Mouse (Mus musculus): ENCODE measurements around the gene Vps13a. TPM values are rescaled to one million over a fixed set of nuclear protein-coding genes. Genes with fewer than 3 reads are reported as not detected.

The Vps13a gene
- polyA plus RNA-seq, 1 experiment from 2014 or later = 8.7 TPM

- Histone ChIP-seq H3K27ac (ENCODE audit: low read length) (no peak overlapping the region), H3K9me3 (replicated peaks; ENCODE audit: control insufficient read depth, low read length, poor library complexity, severe bottlenecking) (no peaks in the 10 kb centered on the region), H3K36me3 (ENCODE audit: control insufficient read depth, insufficient read depth, low read length) (no peaks in the 10 kb centered on the region), H3K4me1 (ENCODE audit: control insufficient read depth, insufficient read depth, low read length) (no peaks in the 10 kb centered on the region), H3K4me3 (ENCODE audit: low read depth, low read length) (no peak overlapping the region), H3K4me2 (ENCODE audit: low read length) (no peak overlapping the region), H3K9ac (ENCODE audit: low read depth, low read length) (no peak overlapping the region), H3K27me3 (ENCODE audit: control insufficient read depth, insufficient read depth, low read depth, low read length) (no peaks in the 10 kb centered on the region)
- 94% methylated on average over 6 of the region's 6 CpGs for WGBS
- no peak for ATAC-seq
These were observed 173.1 kb downstream of the Vps13a start for GRCm38 (mm10) chr19:16607634-16608033.

GRCm38 (mm10) chr19:16602026-16602425, 178.7 kb downstream of the Vps13a start:
- Histone ChIP-seq H3K4me3 (ENCODE audit: low read depth, low read length) (no peak overlapping the region), H3K4me1 (ENCODE audit: control insufficient read depth, insufficient read depth, low read length) (peaks cover 5% of the 10 kb centered on the region; the same call in 1 of the 2 replicates), H3K27ac (ENCODE audit: low read length) (no peak overlapping the region), H3K36me3 (ENCODE audit: control insufficient read depth, insufficient read depth, low read length) (no peaks in the 10 kb centered on the region), H3K27me3 (ENCODE audit: control insufficient read depth, insufficient read depth, low read depth, low read length) (no peaks in the 10 kb centered on the region), H3K9ac (ENCODE audit: low read depth, low read length) (no peak overlapping the region), H3K9me3 (replicated peaks; ENCODE audit: control insufficient read depth, low read length, poor library complexity, severe bottlenecking) (no peaks in the 10 kb centered on the region), H3K4me2 (ENCODE audit: low read length) (no peak overlapping the region)
- 84% methylated on average over 8 of the region's 8 CpGs for WGBS
- ATAC-seq = no peak

- Histone ChIP-seq H3K9ac (ENCODE audit: low read depth, low read length) (no peak overlapping the region), H3K4me1 (ENCODE audit: control insufficient read depth, insufficient read depth, low read length) (peaks cover 5% of the 10 kb centered on the region; the same call in 1 of the 2 replicates), H3K36me3 (ENCODE audit: control insufficient read depth, insufficient read depth, low read length) (no peaks in the 10 kb centered on the region), H3K4me3 (ENCODE audit: low read depth, low read length) (no peak overlapping the region), H3K27me3 (ENCODE audit: control insufficient read depth, insufficient read depth, low read depth, low read length) (no peaks in the 10 kb centered on the region), H3K9me3 (replicated peaks; ENCODE audit: control insufficient read depth, low read length, poor library complexity, severe bottlenecking) (no peaks in the 10 kb centered on the region), H3K4me2 (ENCODE audit: low read length) (peak overlapping the region; percentile 32), H3K27ac (ENCODE audit: low read length) (no peak overlapping the region)
- peak; percentile 82 for ATAC-seq
- 12% methylated on average over 9 of the region's 9 CpGs for WGBS
These were observed 181.3 kb downstream of the Vps13a start for GRCm38 (mm10) chr19:16599298-16599970.

GRCm38 (mm10) chr19:16598653-16599297, 182.0 kb downstream of the Vps13a start:
- ATAC-seq = peak; percentile 63
- peak overlapping the region; percentile 32 for H3K4me2 ChIP-seq (ENCODE audit: low read length)
- peaks cover 5% of the 10 kb centered on the region; the same call in 1 of the 2 replicates for H3K4me1 ChIP-seq (ENCODE audit: control insufficient read depth, insufficient read depth, low read length)
- no peak overlapping the region for H3K27ac ChIP-seq (ENCODE audit: low read length)
- H3K9ac ChIP-seq (ENCODE audit: low read depth, low read length) = no peak overlapping the region
- H3K4me3 ChIP-seq (ENCODE audit: low read depth, low read length) = no peak overlapping the region
- H3K27me3 ChIP-seq (ENCODE audit: control insufficient read depth, insufficient read depth, low read depth, low read length) = no peaks in the 10 kb centered on the region
- 52% methylated on average over 11 of the region's 11 CpGs for WGBS
- no peaks in the 10 kb centered on the region for H3K36me3 ChIP-seq (ENCODE audit: control insufficient read depth, insufficient read depth, low read length)
- H3K9me3 ChIP-seq (replicated peaks; ENCODE audit: control insufficient read depth, low read length, poor library complexity, severe bottlenecking) = no peaks in the 10 kb centered on the region

- H3K27me3 ChIP-seq (ENCODE audit: control insufficient read depth, insufficient read depth, low read depth, low read length) = no peaks in the 10 kb centered on the region
- no peak for ATAC-seq
- no peak overlapping the region for H3K9ac ChIP-seq (ENCODE audit: low read depth, low read length)
- H3K4me1 ChIP-seq (ENCODE audit: control insufficient read depth, insufficient read depth, low read length) = peaks cover 5% of the 10 kb centered on the region; the same call in 1 of the 2 replicates
- H3K9me3 ChIP-seq (replicated peaks; ENCODE audit: control insufficient read depth, low read length, poor library complexity, severe bottlenecking) = no peaks in the 10 kb centered on the region
- H3K36me3 ChIP-seq (ENCODE audit: control insufficient read depth, insufficient read depth, low read length) = no peaks in the 10 kb centered on the region
- 86% methylated on average over 6 of the region's 6 CpGs for WGBS
- no peak overlapping the region for H3K4me3 ChIP-seq (ENCODE audit: low read depth, low read length)
- no peak overlapping the region for H3K27ac ChIP-seq (ENCODE audit: low read length)
- H3K4me2 ChIP-seq (ENCODE audit: low read length) = no peak overlapping the region
These were observed 183.5 kb downstream of the Vps13a start for GRCm38 (mm10) chr19:16597216-16597615.

GRCm38 (mm10) chr19:16593975-16594317, 186.8 kb downstream of the Vps13a start:
- no peak overlapping the region for H3K4me2 ChIP-seq (ENCODE audit: low read length)
- H3K4me3 ChIP-seq (ENCODE audit: low read depth, low read length) = no peak overlapping the region

GRCm38 (mm10) chr19:16593256-16593974, 187.3 kb downstream of the Vps13a start:
- Histone ChIP-seq H3K9me3 (replicated peaks; ENCODE audit: control insufficient read depth, low read length, poor library complexity, severe bottlenecking) (no peaks in the 10 kb centered on the region), H3K36me3 (ENCODE audit: control insufficient read depth, insufficient read depth, low read length) (no peaks in the 10 kb centered on the region), H3K4me2 (ENCODE audit: low read length) (no peak overlapping the region), H3K4me3 (ENCODE audit: low read depth, low read length) (no peak overlapping the region), H3K27me3 (ENCODE audit: control insufficient read depth, insufficient read depth, low read depth, low read length) (no peaks in the 10 kb centered on the region), H3K27ac (ENCODE audit: low read length) (no peak overlapping the region), H3K4me1 (ENCODE audit: control insufficient read depth, insufficient read depth, low read length) (no peaks in the 10 kb centered on the region), H3K9ac (ENCODE audit: low read depth, low read length) (no peak overlapping the region)
- no peak for ATAC-seq
- WGBS = 89% methylated on average over 7 of the region's 7 CpGs

More at GRCm38 (mm10) chr19:16593975-16594317, 186.8 kb downstream of the Vps13a start:
- Histone ChIP-seq H3K36me3 (ENCODE audit: control insufficient read depth, insufficient read depth, low read length) (no peaks in the 10 kb centered on the region), H3K27me3 (ENCODE audit: control insufficient read depth, insufficient read depth, low read depth, low read length) (no peaks in the 10 kb centered on the region), H3K4me1 (ENCODE audit: control insufficient read depth, insufficient read depth, low read length) (peaks cover 3% of the 10 kb centered on the region; the same call in 1 of the 2 replicates), H3K27ac (ENCODE audit: low read length) (no peak overlapping the region), H3K9ac (ENCODE audit: low read depth, low read length) (no peak overlapping the region), H3K9me3 (replicated peaks; ENCODE audit: control insufficient read depth, low read length, poor library complexity, severe bottlenecking) (no peaks in the 10 kb centered on the region)
- no peak for ATAC-seq

- no peak for ATAC-seq
- no peaks in the 10 kb centered on the region for H3K27me3 ChIP-seq (ENCODE audit: control insufficient read depth, insufficient read depth, low read depth, low read length)
- no peaks in the 10 kb centered on the region for H3K36me3 ChIP-seq (ENCODE audit: control insufficient read depth, insufficient read depth, low read length)
- no peaks in the 10 kb centered on the region for H3K4me1 ChIP-seq (ENCODE audit: control insufficient read depth, insufficient read depth, low read length)
- H3K9ac ChIP-seq (ENCODE audit: low read depth, low read length) = no peak overlapping the region
- H3K9me3 ChIP-seq (replicated peaks; ENCODE audit: control insufficient read depth, low read length, poor library complexity, severe bottlenecking) = peaks cover 7% of the 10 kb centered on the region
- WGBS = 7% methylated on average over 3 of the region's 3 CpGs
- no peak overlapping the region for H3K4me2 ChIP-seq (ENCODE audit: low read length)
- H3K27ac ChIP-seq (ENCODE audit: low read length) = no peak overlapping the region
- no peak overlapping the region for H3K4me3 ChIP-seq (ENCODE audit: low read depth, low read length)
These were observed 195.4 kb downstream of the Vps13a start for GRCm38 (mm10) chr19:16585379-16585778.

- WGBS = 91% methylated on average over 7 of the region's 7 CpGs
These were observed 196.2 kb downstream of the Vps13a start for GRCm38 (mm10) chr19:16584546-16584945.

More at GRCm38 (mm10) chr19:16584546-16584945, 196.2 kb downstream of the Vps13a start:
- no peaks in the 10 kb centered on the region for H3K36me3 ChIP-seq (ENCODE audit: control insufficient read depth, insufficient read depth, low read length)
- H3K4me3 ChIP-seq (ENCODE audit: low read depth, low read length) = no peak overlapping the region
- H3K4me2 ChIP-seq (ENCODE audit: low read length) = no peak overlapping the region
- H3K27me3 ChIP-seq (ENCODE audit: control insufficient read depth, insufficient read depth, low read depth, low read length) = no peaks in the 10 kb centered on the region
- H3K27ac ChIP-seq (ENCODE audit: low read length) = no peak overlapping the region
- no peak for ATAC-seq
- H3K9ac ChIP-seq (ENCODE audit: low read depth, low read length) = no peak overlapping the region
- no peaks in the 10 kb centered on the region for H3K4me1 ChIP-seq (ENCODE audit: control insufficient read depth, insufficient read depth, low read length)
- peaks cover 7% of the 10 kb centered on the region for H3K9me3 ChIP-seq (replicated peaks; ENCODE audit: control insufficient read depth, low read length, poor library complexity, severe bottlenecking)
